Mouse (Mus musculus): ENCODE measurements around the gene Hcrt. TPM values are rescaled to one million over a fixed set of nuclear protein-coding genes. Genes with fewer than 3 reads are reported as not detected.
A peak's percentile ranks its signal among the peaks of the same experiment; 100 is the strongest.

Gene Hcrt
- not detected for total RNA-seq (2022)

GRCm38 (mm10) chr11:100762831-100763230 is at the start of gene Hcrt:
Hcrt (minus strand) TSS chr11:100762931.
- DNase-seq (ENCODE audit: low spot score in 2 of 2) = no peak

GRCm38 (mm10) chr11:100811132-100811531 is 48.4 kb upstream of the Hcrt start:
- no peak for DNase-seq (ENCODE audit: low spot score in 2 of 2)

GRCm38 (mm10) chr11:100810516-100810915 is 47.8 kb upstream of the Hcrt start:
- DNase-seq (ENCODE audit: low spot score in 2 of 2) = no peak

- no peak for DNase-seq (ENCODE audit: low spot score in 2 of 2)
These were observed 43.9 kb upstream of the Hcrt start for GRCm38 (mm10) chr11:100806380-100807305.

GRCm38 (mm10) chr11:100805535-100805934 is 42.8 kb upstream of the Hcrt start:
- DNase-seq (ENCODE audit: low spot score in 2 of 2) = no peak

- DNase-seq (ENCODE audit: low spot score in 2 of 2) = no peak
These were observed 41.7 kb upstream of the Hcrt start for GRCm38 (mm10) chr11:100804409-100804808.

GRCm38 (mm10) chr11:100799426-100799825 is 36.7 kb upstream of the Hcrt start:
- DNase-seq (ENCODE audit: low spot score in 2 of 2) = no peak

- no peak for DNase-seq (ENCODE audit: low spot score in 2 of 2)
These were observed 33.9 kb upstream of the Hcrt start for GRCm38 (mm10) chr11:100796585-100796984.

- no peak for DNase-seq (ENCODE audit: low spot score in 2 of 2)
These were observed 32.7 kb upstream of the Hcrt start for GRCm38 (mm10) chr11:100795386-100795785.

- no peak for DNase-seq (ENCODE audit: low spot score in 2 of 2)
These were observed 28.8 kb upstream of the Hcrt start for GRCm38 (mm10) chr11:100791457-100792049.

GRCm38 (mm10) chr11:100790644-100791043 is 27.9 kb upstream of the Hcrt start:
- DNase-seq (ENCODE audit: low spot score in 2 of 2) = peak in 1 of 2 experiments; percentile 48

- DNase-seq (ENCODE audit: low spot score in 2 of 2) = no peak
These were observed 27.0 kb upstream of the Hcrt start for GRCm38 (mm10) chr11:100789702-100790101.

- no peak for DNase-seq (ENCODE audit: low spot score in 2 of 2)
These were observed 23.0 kb upstream of the Hcrt start for GRCm38 (mm10) chr11:100785774-100786173.

GRCm38 (mm10) chr11:100784286-100784685 is 21.6 kb upstream of the Hcrt start:
- DNase-seq (ENCODE audit: low spot score in 2 of 2) = no peak

- no peak for DNase-seq (ENCODE audit: low spot score in 2 of 2)
These were observed 19.8 kb upstream of the Hcrt start for GRCm38 (mm10) chr11:100782568-100782967.

- no peak for DNase-seq (ENCODE audit: low spot score in 2 of 2)
These were observed 19.2 kb upstream of the Hcrt start for GRCm38 (mm10) chr11:100781763-100782475.

GRCm38 (mm10) chr11:100780247-100780646 is 17.5 kb upstream of the Hcrt start:
- DNase-seq (ENCODE audit: low spot score in 2 of 2) = no peak

GRCm38 (mm10) chr11:100778069-100778468 is 15.3 kb upstream of the Hcrt start:
- no peak for DNase-seq (ENCODE audit: low spot score in 2 of 2)

GRCm38 (mm10) chr11:100775921-100776320 is 13.2 kb upstream of the Hcrt start:
- DNase-seq (ENCODE audit: low spot score in 2 of 2) = no peak

GRCm38 (mm10) chr11:100774261-100774660 is 11.5 kb upstream of the Hcrt start:
- DNase-seq (ENCODE audit: low spot score in 2 of 2) = no peak

- peak in 1 of 2 experiments; percentile 56 for DNase-seq (ENCODE audit: low spot score in 2 of 2)
These were observed 8.1 kb upstream of the Hcrt start, which contains the start of gene Ghdc for GRCm38 (mm10) chr11:100770646-100771408. Ghdc (minus strand) TSS chr11:100770957.
